Mouse (Mus musculus) C2C12 (cell line): ENCODE results near the gene Rtp3. TPM values are rescaled to one million over a fixed set of nuclear protein-coding genes. Genes with fewer than 3 reads are reported as not detected.

Experiments used
- H3K27me3 ChIP-seq: one replicate; pipeline ENCODE4 v1.6.1; 2011; ENCODE audit not compliant: control insufficient read depth, insufficient read depth, insufficient read length
- H3K36me3 ChIP-seq: one replicate; pipeline ENCODE4 v1.6.1; 2011; ENCODE audit not compliant: control insufficient read depth, insufficient read depth
- H3K4me3 ChIP-seq: one replicate; pipeline ENCODE4 v1.5.1; 2011; ENCODE audit warnings: mild to moderate bottlenecking, control low read depth; ENCODE audit not compliant: poor library complexity, insufficient read depth, severe bottlenecking
- H3K79me2 ChIP-seq: one replicate; pipeline ENCODE4 v1.6.1; 2011; ENCODE audit not compliant: control insufficient read depth, insufficient read depth
- H3K79me3 ChIP-seq: one replicate; pipeline ENCODE4 v1.6.1; 2011; ENCODE audit warnings: low read depth, control low read depth
- H3ac ChIP-seq: one replicate; pipeline ENCODE3; 2011; ENCODE audit warnings: low read depth; ENCODE audit not compliant: control insufficient read depth, insufficient read length
- CEBPB ChIP-seq: IDR thresholded peaks from one replicate; pipeline ENCODE4 v1.6.1; 2011; ENCODE audit warnings: low read depth, mild to moderate bottlenecking, control low read depth, moderate library complexity
- CTCF ChIP-seq: IDR thresholded peaks from one replicate; pipeline ENCODE4 v1.5.1; 2011; ENCODE audit not compliant: control insufficient read depth, insufficient read depth, insufficient read length
- FOSL1 ChIP-seq: IDR thresholded peaks from one replicate; pipeline ENCODE4 v1.8.0; 2011; ENCODE audit warnings: mild to moderate bottlenecking, low read length; ENCODE audit not compliant: poor library complexity, insufficient read depth, severe bottlenecking
- MAX ChIP-seq: IDR thresholded peaks from one replicate; pipeline ENCODE4 v1.6.1; 2011; ENCODE audit warnings: mild to moderate bottlenecking, control low read depth
- MYOD1 ChIP-seq: IDR thresholded peaks from one replicate; pipeline ENCODE4 v1.6.1; 2011; ENCODE audit warnings: low read depth; ENCODE audit not compliant: control insufficient read depth, insufficient read length
- MYOG ChIP-seq: IDR thresholded peaks from one replicate; pipeline ENCODE4 v1.6.1; 2011; ENCODE audit not compliant: control insufficient read depth, insufficient read length; ENCODE audit errors: extremely low read depth
- USF1 ChIP-seq: IDR thresholded peaks from one replicate; pipeline ENCODE4 v1.6.1; 2011; ENCODE audit warnings: low read depth, mild to moderate bottlenecking, control low read depth, moderate library complexity
- polyA plus RNA-seq: library from polyadenylated mRNA; unstranded; fragments of >200 nt; fragmentation: generic; extraction: Trizol; gene quantifications from one replicate; pipeline ENCODE4 v1.2.1, GENCODE M21; 2012; ENCODE audit warnings: missing spikeins

Gene Rtp3
- polyA plus RNA-seq, 1 experiment = not detected

GRCm38 (mm10) chr9:110947261-110947661 is 43.1 kb downstream of the Rtp3 start:
- no peak overlapping the region for H3K4me3 ChIP-seq
- TF ChIP-seq MYOG = no peak
- TF ChIP-seq FOSL1 = no peak
- TF ChIP-seq CEBPB = no peak
- TF ChIP-seq USF1 = no peak
- no peak for TF ChIP-seq MAX
- TF ChIP-seq CTCF = no peak
- no peak for TF ChIP-seq MYOD1
- no peaks in the 10 kb centered on the region for H3K79me3 ChIP-seq
- no peaks in the 10 kb centered on the region for H3K36me3 ChIP-seq
- peaks cover 21% of the 10 kb centered on the region for H3K27me3 ChIP-seq
- H3K79me2 ChIP-seq = no peaks in the 10 kb centered on the region
- no peak overlapping the region for H3ac ChIP-seq

- TF ChIP-seq CTCF (no peak), MAX (no peak), MYOG (no peak), MYOD1 (no peak), CEBPB (no peak), USF1 (no peak), FOSL1 (no peak)
- Histone ChIP-seq H3K79me3 (no peaks in the 10 kb centered on the region), H3K27me3 (peaks cover 21% of the 10 kb centered on the region), H3K4me3 (no peak overlapping the region), H3ac (no peak overlapping the region), H3K36me3 (no peaks in the 10 kb centered on the region), H3K79me2 (no peaks in the 10 kb centered on the region)
These were observed 43.8 kb downstream of the Rtp3 start for GRCm38 (mm10) chr9:110946548-110947044.

- H3ac ChIP-seq = no peak within 1 kb of the TSS
- no peaks in the 10 kb centered on the region for H3K36me3 ChIP-seq
- no peaks in the 10 kb centered on the region for H3K79me3 ChIP-seq
- no peak within 1 kb of the TSS for H3K4me3 ChIP-seq
- H3K27me3 ChIP-seq = peaks cover 19% of the 10 kb centered on the region
- no peaks in the 10 kb centered on the region for H3K79me2 ChIP-seq
- TF ChIP-seq USF1 = no peak
- no peak for TF ChIP-seq MYOG
- no peak for TF ChIP-seq CTCF
- no peak for TF ChIP-seq MAX
- TF ChIP-seq FOSL1 = no peak
- no peak for TF ChIP-seq MYOD1
- TF ChIP-seq CEBPB = no peak
These were observed 44.5 kb downstream of the Rtp3 start, which contains the start of gene Tdgf1 for GRCm38 (mm10) chr9:110945926-110946325. Gene Tdgf1, minus strand, starts transcription at chr9:110946158.

DNA sequence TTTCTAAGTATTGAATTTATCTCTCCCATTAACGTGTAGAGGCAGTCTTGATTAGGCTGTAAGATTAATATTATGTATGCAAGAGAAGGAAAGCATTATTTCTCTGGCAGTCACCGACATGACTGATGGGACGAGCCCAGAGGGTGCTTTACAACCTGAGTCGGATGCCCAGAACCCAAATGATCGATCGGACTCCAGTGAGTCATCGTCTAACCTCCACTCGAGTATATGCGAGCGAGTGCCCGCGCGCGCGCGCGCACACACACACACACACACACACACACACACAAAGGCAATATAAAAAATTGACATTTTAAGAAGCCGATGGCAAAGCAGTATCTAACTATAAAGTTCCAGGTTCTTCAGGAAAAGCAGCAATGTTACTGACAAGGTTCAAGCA is 45.0 kb downstream of the Rtp3 start:
- Histone ChIP-seq H3K79me3 (no peaks in the 10 kb centered on the region), H3K36me3 (no peaks in the 10 kb centered on the region), H3K79me2 (no peaks in the 10 kb centered on the region), H3K27me3 (peaks cover 19% of the 10 kb centered on the region), H3K4me3 (no peak overlapping the region), H3ac (no peak overlapping the region)
- TF ChIP-seq MYOG = no peak
- no peak for TF ChIP-seq MAX
- no peak for TF ChIP-seq FOSL1
- TF ChIP-seq CEBPB = no peak

- Histone ChIP-seq H3K27me3 (peaks cover 19% of the 10 kb centered on the region), H3K4me3 (no peak overlapping the region), H3K36me3 (no peaks in the 10 kb centered on the region), H3K79me3 (no peaks in the 10 kb centered on the region), H3ac (no peak overlapping the region), H3K79me2 (no peaks in the 10 kb centered on the region)
- TF ChIP-seq CTCF = no peak
- TF ChIP-seq MYOD1 = no peak
- TF ChIP-seq MAX = no peak
- TF ChIP-seq FOSL1 = no peak
- TF ChIP-seq USF1 = no peak
- no peak for TF ChIP-seq CEBPB
- TF ChIP-seq MYOG = no peak
These were observed 46.1 kb downstream of the Rtp3 start for GRCm38 (mm10) chr9:110944265-110944664.
